Mouse (Mus musculus): ENCODE results near the gene Hmg20b. TPM values are rescaled to one million over a fixed set of nuclear protein-coding genes. Genes with fewer than 3 reads are reported as not detected.

Gene Hmg20b
- total RNA-seq, 2 experiments from 2014 or later = 29.0 to 32.3 TPM

- ATAC-seq (replicated peaks; ENCODE audit: poor library complexity) = no peak
These were observed 5.3 kb upstream of the Hmg20b start for GRCm38 (mm10) chr10:81355533-81355932.

GRCm38 (mm10) chr10:81354738-81355477, 4.6 kb upstream of the Hmg20b start:
- ATAC-seq (replicated peaks; ENCODE audit: poor library complexity) = no peak

- ATAC-seq (replicated peaks; ENCODE audit: poor library complexity) = peak; percentile 32
These were observed 1.5 kb upstream of the Hmg20b start for GRCm38 (mm10) chr10:81351678-81352291.

GRCm38 (mm10) chr10:81349961-81350350, 324 bp downstream of the Hmg20b start:
- no peak for ATAC-seq (replicated peaks; ENCODE audit: poor library complexity)

- peak; percentile 40 for ATAC-seq (replicated peaks; ENCODE audit: poor library complexity)
These were observed 1.1 kb downstream of the Hmg20b start for GRCm38 (mm10) chr10:81349146-81349545.

GRCm38 (mm10) chr10:81346453-81347067, 3.7 kb downstream of the Hmg20b start:
- peak; percentile 58 for ATAC-seq (replicated peaks; ENCODE audit: poor library complexity)

GRCm38 (mm10) chr10:81345162-81345534, 5.1 kb downstream of the Hmg20b start:
- no peak for ATAC-seq (replicated peaks; ENCODE audit: poor library complexity)

- ATAC-seq (replicated peaks; ENCODE audit: poor library complexity) = no peak
These were observed 5.7 kb downstream of the Hmg20b start for GRCm38 (mm10) chr10:81344421-81345161.

- ATAC-seq (replicated peaks; ENCODE audit: poor library complexity) = no peak
These were observed 7.4 kb downstream of the Hmg20b start, which contains the start of gene Gipc3 for GRCm38 (mm10) chr10:81342686-81343505. TSS of gene Gipc3 (minus strand) at chr10:81343266.

- ATAC-seq (replicated peaks; ENCODE audit: poor library complexity) = peak; percentile 70
These were observed 8.8 kb downstream of the Hmg20b start for GRCm38 (mm10) chr10:81341333-81341949.

GRCm38 (mm10) chr10:81340551-81341332, 9.5 kb downstream of the Hmg20b start:
- ATAC-seq (replicated peaks; ENCODE audit: poor library complexity) = no peak

- no peak for ATAC-seq (replicated peaks; ENCODE audit: poor library complexity)
These were observed 13.7 kb downstream of the Hmg20b start for GRCm38 (mm10) chr10:81336558-81336957.

- ATAC-seq (replicated peaks; ENCODE audit: poor library complexity) = no peak
These were observed 14.6 kb downstream of the Hmg20b start for GRCm38 (mm10) chr10:81335393-81336340.

GRCm38 (mm10) chr10:81334324-81334723, 16.0 kb downstream of the Hmg20b start:
- ATAC-seq (replicated peaks; ENCODE audit: poor library complexity) = no peak

- ATAC-seq (replicated peaks; ENCODE audit: poor library complexity) = no peak
These were observed 18.0 kb downstream of the Hmg20b start for GRCm38 (mm10) chr10:81332277-81332676.

- no peak for ATAC-seq (replicated peaks; ENCODE audit: poor library complexity)
These were observed 20.3 kb downstream of the Hmg20b start for GRCm38 (mm10) chr10:81330007-81330406.

GRCm38 (mm10) chr10:81329194-81329975, 20.9 kb downstream of the Hmg20b start:
- ATAC-seq (replicated peaks; ENCODE audit: poor library complexity) = no peak; the same call in 1 of the 2 replicates

Data from megakaryocyte progenitor cell, adult 5-6 weeks (primary cell).